ENCODE assay signal across 8 mouse cellular contexts in genomic region chr7:76732220-76732619, GRCm38 (mm10).
DNase-seq lines count a peak whose midpoint lies in the region; TF ChIP-seq lines count a peak whose summit lies in the region.
"Not testable (repeated sequence)": the region's sequence is repeated elsewhere in the genome, so short reads cannot be mapped to it uniquely, and the experiment has no call there.

No protein-coding gene starts in this region.

- not testable (repeated sequence) for H3K9me3 ChIP-seq in E14TG2a.4 (ENCODE audit: low read length); ES-E14 (ENCODE audit: control insufficient read depth, insufficient read depth, low read depth, low read length)

- H3K36me3 ChIP-seq in E14TG2a.4 (ENCODE audit: insufficient read depth, low read length); ES-E14 (ENCODE audit: control insufficient read depth, insufficient read depth, low read length, poor library complexity, severe bottlenecking): not testable (repeated sequence)

- H3K4me3 ChIP-seq in E14TG2a.4 (replicated peaks; ENCODE audit: low read length) = peak overlapping the region; percentile 50; the same call in 1 of the 2 replicates
- H3K4me3 ChIP-seq in ES-E14 (ENCODE audit: insufficient read depth in 1 of 2, low read depth in 1 of 2, low read length in 2 of 2, poor library complexity in 1 of 2, severe bottlenecking in 1 of 2) = not testable (repeated sequence)

- not testable (repeated sequence) for H3K27ac ChIP-seq in ES-E14 (ENCODE audit: insufficient read depth, low read depth, low read length, poor library complexity, severe bottlenecking)

- not testable (repeated sequence) for H3K4me1 ChIP-seq in E14TG2a.4 (replicated peaks; ENCODE audit: low read depth, low read length); ES-E14 (ENCODE audit: control insufficient read depth in 2 of 2, insufficient read depth in 2 of 2, low read length in 2 of 2, poor library complexity in 1 of 2)

- not testable (repeated sequence) for H3K27me3 ChIP-seq in E14TG2a.4 (ENCODE audit: insufficient read depth, low read length)

- in situ Hi-C loops in ES-E14 (cut with MboI; ENCODE audit: low sequenced_read_pairs in 2 of 2, unreplicated experiment in 2 of 2) = not testable (repeated sequence)

- DNase-seq in ES-CJ7 (ENCODE audit: low read depth, low spot score) (peak; percentile 4), ES-E14 (ENCODE audit: low read depth, low spot score) (peak; percentile 7), R1 (ENCODE audit: low read depth, low spot score) (peak; percentile 2), ZHBTc4 (ENCODE audit: low read depth, low spot score) (peak; percentile 25)
- DNase-seq in cerebellum, postnatal 10 days = peak; percentile 42 to 71
- peak; percentile 43 to 66 for DNase-seq in cerebellum, postnatal 14 days
- DNase-seq in heart, adult 11 months = peak; percentile 61

- not testable (repeated sequence) for TF ChIP-seq CTCF in E14TG2a.4 (conservative IDR thresholded peaks at IDR 0.05; ENCODE audit: low read length)

- not testable (repeated sequence) for H3K9ac ChIP-seq in ES-E14 (ENCODE audit: insufficient read depth, low read depth, low read length, poor library complexity, severe bottlenecking)

Comparison
In these comparisons a context has a peak if more than half of its experiments do, and no peak if none do; other contexts are left out.
1. DNase-seq: peak in every context shown above with its lines; median percentile 61 in heart, adult 11 months; 56 in cerebellum, postnatal 10 days; 54 in cerebellum, postnatal 14 days; 25 in ZHBTc4; 7 in ES-E14; 4 in ES-CJ7; 2 in R1.